Mouse (Mus musculus) embryonic facial prominence, embryonic 13.5 days (tissue): ENCODE results near the gene Dusp18. TPM values are rescaled to one million over a fixed set of nuclear protein-coding genes. Genes with fewer than 3 reads are reported as not detected.

Experiments
- ATAC-seq: fragments of 200-750 bp; cut with Nextera tagmentation; 2 replicates; pipeline ENCODE4 v1.8.0; 2017; ENCODE audit warnings: low read depth; ENCODE audit not compliant: insufficient number of reproducible peaks, insufficient read depth, low FRiP score, low TSS enrichment
- H3K27ac ChIP-seq: fragments of 300-500 bp; sonication (generic); 2 replicates; pipeline ENCODE4 v1.5.1; 2015; ENCODE audit warnings: moderate library complexity, mild to moderate bottlenecking, inconsistent platforms
- H3K27me3 ChIP-seq: fragments of 300-500 bp; sonication (generic); 2 replicates; pipeline ENCODE4 v1.6.1; 2015; ENCODE audit warnings: mild to moderate bottlenecking, inconsistent platforms
- H3K36me3 ChIP-seq: fragments of 300-500 bp; sonication (generic); 2 replicates; pipeline ENCODE4 v1.6.1; 2015; ENCODE audit warnings: mild to moderate bottlenecking, inconsistent platforms
- H3K4me1 ChIP-seq: fragments of 300-500 bp; sonication (generic); 2 replicates; pipeline ENCODE4 v1.6.1; 2015; ENCODE audit warnings: inconsistent platforms
- H3K4me2 ChIP-seq: fragments of 300-500 bp; sonication (generic); 2 replicates; pipeline ENCODE4 v1.6.1; 2015; ENCODE audit warnings: moderate library complexity, mild to moderate bottlenecking, inconsistent platforms
- H3K4me3 ChIP-seq: fragments of 300-500 bp; sonication (generic); 2 replicates; pipeline ENCODE4 v1.5.1; 2015; ENCODE audit warnings: mild to moderate bottlenecking, inconsistent platforms
- H3K9ac ChIP-seq: fragments of 300-500 bp; sonication (generic); 2 replicates; pipeline ENCODE4 v1.6.1; 2015; ENCODE audit warnings: mild to moderate bottlenecking, inconsistent platforms
- H3K9me3 ChIP-seq: fragments of 300-500 bp; sonication (generic); 2 replicates; pipeline ENCODE4 v1.6.1; 2016; ENCODE audit warnings: inconsistent platforms
- WGBS: fragments of 180-500 bp; shearing (Covaris S2); methylation state at CpG from one replicate; pipeline ENCODE4 v1.1.7; 2015; ENCODE audit warnings: mixed read lengths; 5-methylcytosine and 5-hydroxymethylcytosine counted together
- polyA plus RNA-seq: library from polyadenylated mRNA; unstranded; fragments of >200 nt; fragmentation: Nextera tagmentation; extraction: Ambion mirVana; gene quantifications from 2 replicates; pipeline ENCODE4 v1.2.1, GENCODE M21; 2015

Gene Dusp18
- polyA plus RNA-seq, 1 experiment from 2014 or later: 8.7 TPM

DNA sequence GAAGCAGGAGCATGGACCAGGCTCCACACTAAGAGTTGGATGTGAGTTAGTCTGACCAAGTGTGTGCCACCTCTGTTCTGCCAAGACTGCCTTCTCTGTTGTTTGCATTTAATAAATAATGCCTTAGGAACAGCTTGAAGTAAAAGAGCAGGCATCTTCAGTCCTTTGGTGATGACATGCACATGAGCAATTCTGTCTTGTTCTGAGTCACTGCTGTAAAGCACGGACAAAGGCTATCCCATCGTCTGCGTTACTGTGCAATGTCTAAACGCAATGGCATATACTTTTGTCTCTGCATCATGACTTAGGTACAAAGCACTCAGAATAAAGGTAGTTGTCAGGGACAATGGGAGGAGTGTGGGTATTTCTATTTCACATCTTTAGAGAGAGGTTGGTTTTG, 35.3 kb upstream of the Dusp18 start:
- Histone ChIP-seq H3K9me3 (no peaks in the 10 kb centered on the region), H3K4me2 (no peak overlapping the region), H3K9ac (no peak overlapping the region), H3K4me1 (peaks cover 12% of the 10 kb centered on the region), H3K27ac (no peak overlapping the region), H3K4me3 (no peak overlapping the region), H3K36me3 (no peaks in the 10 kb centered on the region), H3K27me3 (peaks cover 26% of the 10 kb centered on the region)
- ATAC-seq: no peak
- WGBS: 95% methylated on average over 4 of the region's 4 CpGs

DNA sequence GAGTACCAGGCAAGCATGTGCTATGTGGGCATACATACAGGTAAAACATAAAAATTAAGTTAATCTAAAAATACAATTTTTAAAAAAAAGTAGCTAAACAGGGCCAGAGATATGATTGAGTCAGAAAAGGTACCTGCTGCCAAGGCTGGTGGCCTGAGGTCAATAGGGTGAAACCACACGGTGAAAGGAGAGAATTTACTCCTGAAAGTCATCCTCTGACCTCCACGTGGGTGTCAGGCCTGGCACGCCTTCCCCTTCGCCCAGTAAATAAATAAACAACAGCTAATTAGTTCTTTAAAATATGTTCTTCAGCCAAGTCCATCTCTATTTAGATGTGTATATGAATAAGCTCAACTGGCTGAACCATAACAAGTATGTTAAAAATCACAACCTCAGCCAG, 34.7 kb upstream of the Dusp18 start:
- Histone ChIP-seq H3K36me3 (no peaks in the 10 kb centered on the region), H3K4me3 (no peak overlapping the region), H3K27ac (no peak overlapping the region), H3K9ac (no peak overlapping the region), H3K4me2 (no peak overlapping the region), H3K27me3 (peaks cover 26% of the 10 kb centered on the region), H3K4me1 (peaks cover 12% of the 10 kb centered on the region), H3K9me3 (no peaks in the 10 kb centered on the region)
- no peak for ATAC-seq
- WGBS: 80% methylated on average over 4 of the region's 4 CpGs

DNA sequence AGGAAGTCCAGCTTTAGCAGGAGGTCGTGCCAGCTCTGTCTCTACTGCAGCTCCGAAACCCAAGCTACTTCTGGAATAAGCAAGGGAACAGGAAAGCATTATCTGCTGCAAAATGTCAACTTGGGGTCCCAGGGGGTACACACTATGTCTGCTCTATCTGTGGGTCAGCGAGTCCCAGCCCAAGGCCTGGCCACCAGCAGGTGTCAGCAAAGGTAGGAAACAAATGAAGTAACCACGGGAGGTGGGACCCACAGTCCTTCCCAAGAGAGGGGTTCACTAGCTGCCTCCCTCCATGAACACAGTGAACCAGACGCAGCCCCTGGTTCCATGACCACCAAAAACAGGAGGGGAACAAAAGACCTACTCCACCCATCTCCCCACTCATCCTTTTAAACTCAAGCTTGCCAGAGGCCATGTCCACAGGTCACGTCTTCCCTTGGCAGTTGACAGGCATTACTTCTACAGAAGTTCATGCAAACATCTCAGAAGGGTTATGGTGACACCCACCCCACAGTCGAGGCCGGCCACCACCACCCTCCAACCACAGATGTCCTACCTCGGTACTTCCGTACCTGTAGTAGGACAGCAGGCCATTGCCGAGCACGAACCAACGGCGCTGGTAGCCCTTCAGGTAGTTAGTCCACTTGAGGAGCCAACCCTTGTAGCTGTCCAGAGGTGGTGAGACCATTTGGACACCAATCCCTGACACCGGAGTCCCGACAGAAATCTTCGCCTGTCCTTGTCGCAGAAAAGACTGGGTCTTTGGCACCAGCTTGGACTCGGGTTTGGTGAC, 32.2 kb upstream of the Dusp18 start:
- peaks cover 12% of the 10 kb centered on the region for H3K4me1 ChIP-seq
- H3K4me3 ChIP-seq: peak overlapping the region; percentile 55
- H3K4me2 ChIP-seq: peak overlapping the region; percentile 82
- no peaks in the 10 kb centered on the region for H3K36me3 ChIP-seq
- peak overlapping the region; percentile 72 for H3K9ac ChIP-seq
- H3K27me3 ChIP-seq: peaks cover 26% of the 10 kb centered on the region
- H3K9me3 ChIP-seq: no peaks in the 10 kb centered on the region
- no peak overlapping the region for H3K27ac ChIP-seq
- 69% methylated on average over 19 of the region's 19 CpGs for WGBS
- no peak for ATAC-seq

DNA sequence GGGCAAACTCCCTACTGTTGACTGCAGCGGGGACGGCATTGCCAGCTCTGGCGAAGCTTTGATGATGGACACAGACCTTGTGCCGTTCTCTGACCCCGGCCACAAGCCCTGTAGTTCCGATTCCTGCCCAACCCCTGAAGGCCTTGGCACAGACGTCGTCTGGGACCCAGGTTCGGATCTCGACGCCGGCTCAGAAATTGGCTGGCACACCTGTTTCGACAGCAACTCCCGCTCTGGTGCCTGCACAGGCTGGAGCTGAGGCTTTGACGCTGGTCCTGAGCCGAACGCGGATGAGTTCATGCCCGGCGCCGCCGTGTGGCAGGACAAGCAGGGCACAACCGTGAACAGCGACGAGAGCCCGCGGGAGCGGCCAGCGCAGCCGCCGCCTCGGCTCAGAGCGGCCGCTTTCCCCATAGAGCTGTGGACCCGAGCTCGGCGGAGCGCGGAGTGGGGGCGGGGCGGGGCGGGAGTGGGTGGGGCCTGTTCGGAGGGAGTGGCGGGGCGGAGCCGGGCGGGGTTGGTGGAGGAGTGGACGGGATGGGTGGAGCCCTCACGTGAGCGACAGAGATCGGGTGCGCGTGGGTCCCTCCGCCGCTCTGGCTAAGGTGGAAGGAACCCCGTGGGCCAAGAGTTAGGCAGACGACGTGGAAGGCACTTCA, 31.5 kb upstream of the Dusp18 start, which contains the start of gene Osbp2:
TSS of gene Osbp2 (minus strand) at position 450 of the 659 bp plus-strand sequence.
- Histone ChIP-seq H3K4me3 (peak within 1 kb of the TSS; percentile 55), H3K9ac (peak within 1 kb of the TSS; percentile 72), H3K9me3 (no peaks in the 10 kb centered on the region), H3K27ac (no peak within 1 kb of the TSS), H3K36me3 (no peaks in the 10 kb centered on the region), H3K27me3 (peaks cover 26% of the 10 kb centered on the region), H3K4me2 (peak within 1 kb of the TSS; percentile 82), H3K4me1 (peaks cover 12% of the 10 kb centered on the region)
- WGBS: 5% methylated on average over 58 of the region's 58 CpGs
- ATAC-seq: peak; percentile 85

DNA sequence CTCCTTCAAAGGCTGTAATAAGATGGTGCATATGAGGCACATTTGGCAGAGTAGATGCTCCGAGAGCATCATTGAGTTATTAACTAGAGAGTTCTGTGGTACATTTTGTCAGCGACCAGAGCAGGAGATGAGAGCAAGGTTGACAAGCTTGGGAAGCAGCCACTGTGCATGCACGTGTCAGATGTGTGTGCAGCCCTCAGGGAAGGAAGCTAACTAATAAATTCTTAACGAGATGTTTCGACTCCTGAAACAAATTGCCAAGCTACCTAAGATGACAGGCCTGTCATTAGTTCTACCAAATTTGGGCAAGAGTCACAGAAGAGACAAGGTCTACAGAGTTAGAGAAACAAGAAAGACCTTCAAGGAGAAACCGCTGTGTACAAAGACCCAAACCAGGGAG, 30.7 kb upstream of the Dusp18 start:
- no peaks in the 10 kb centered on the region for H3K36me3 ChIP-seq
- no peaks in the 10 kb centered on the region for H3K9me3 ChIP-seq
- H3K27ac ChIP-seq: no peak overlapping the region
- ATAC-seq: no peak
- WGBS: 24% methylated on average over 6 of the region's 6 CpGs
- H3K27me3 ChIP-seq: peaks cover 26% of the 10 kb centered on the region
- H3K4me2 ChIP-seq: peak overlapping the region; percentile 82
- H3K4me3 ChIP-seq: peak overlapping the region; percentile 55
- H3K9ac ChIP-seq: peak overlapping the region; percentile 72
- H3K4me1 ChIP-seq: peaks cover 12% of the 10 kb centered on the region

DNA sequence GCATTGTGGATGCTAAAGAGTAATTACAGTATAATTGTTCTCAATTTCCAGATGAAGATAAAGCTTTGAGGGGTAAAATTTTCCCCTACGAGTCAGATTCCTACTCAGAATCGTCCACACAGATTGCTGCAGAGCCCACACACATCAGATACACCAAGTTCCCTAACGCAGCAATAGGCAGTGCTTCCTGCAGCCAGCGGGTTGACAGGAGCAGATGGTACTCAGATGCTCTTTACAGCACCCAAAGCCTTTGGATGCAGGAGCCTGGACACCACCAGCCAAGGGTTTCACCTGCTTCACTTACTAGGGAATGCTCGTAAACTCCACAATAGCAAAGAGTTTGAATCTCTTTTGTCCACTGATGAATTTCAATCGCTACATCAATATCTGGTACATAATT, 18.6 kb upstream of the Dusp18 start:
- ATAC-seq: no peak
- Histone ChIP-seq H3K4me1 (no peaks in the 10 kb centered on the region), H3K9me3 (no peaks in the 10 kb centered on the region), H3K4me2 (no peak overlapping the region), H3K27me3 (no peaks in the 10 kb centered on the region), H3K27ac (no peak overlapping the region), H3K36me3 (no peaks in the 10 kb centered on the region), H3K4me3 (no peak overlapping the region), H3K9ac (no peak overlapping the region)
- WGBS: 71% methylated on average over 6 of the region's 6 CpGs

DNA sequence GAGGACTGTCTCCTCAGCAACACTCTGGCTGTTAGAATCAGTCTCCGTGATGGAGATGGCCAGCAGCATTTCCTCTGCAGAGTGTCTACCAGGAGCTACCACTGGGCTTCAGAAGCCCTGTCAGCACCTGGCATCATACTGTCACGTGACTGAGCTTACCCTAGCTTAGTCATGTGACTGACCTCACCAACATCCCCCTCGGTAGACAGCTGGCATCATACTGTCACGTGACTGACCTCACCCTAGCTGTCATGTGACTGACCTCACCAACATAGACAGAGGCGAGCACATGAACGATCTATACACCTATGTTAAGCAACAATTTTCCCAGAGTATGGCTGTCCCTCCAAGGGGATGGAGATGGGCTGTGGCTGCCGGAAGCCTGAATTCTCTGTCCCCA, 16.4 kb upstream of the Dusp18 start:
- Histone ChIP-seq H3K9ac (no peak overlapping the region), H3K27ac (no peak overlapping the region), H3K4me1 (no peaks in the 10 kb centered on the region), H3K27me3 (no peaks in the 10 kb centered on the region), H3K9me3 (no peaks in the 10 kb centered on the region), H3K4me3 (no peak overlapping the region), H3K4me2 (no peak overlapping the region), H3K36me3 (no peaks in the 10 kb centered on the region)
- WGBS: 79% methylated on average over 7 of the region's 7 CpGs
- no peak for ATAC-seq

DNA sequence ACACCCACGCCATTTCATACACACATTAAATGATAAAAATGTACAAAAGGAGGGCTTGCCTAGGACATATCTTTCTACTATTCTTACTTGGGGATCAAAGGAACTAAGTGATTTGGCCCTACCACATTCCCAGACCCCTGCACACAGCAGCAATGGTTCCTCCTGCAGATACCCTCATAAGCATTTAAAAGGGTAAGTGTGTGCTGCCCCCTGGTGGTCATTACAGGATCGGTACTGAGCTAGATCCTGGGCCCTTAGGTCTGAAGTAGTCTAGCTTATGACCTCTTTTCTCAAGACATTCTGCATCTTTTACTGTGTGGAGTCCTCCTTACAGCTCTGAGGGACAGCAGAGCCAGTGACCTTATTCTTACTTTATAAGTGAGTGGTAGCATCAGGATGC, 15.2 kb upstream of the Dusp18 start:
- H3K9me3 ChIP-seq: no peaks in the 10 kb centered on the region
- 34% methylated on average over 2 of the region's 2 CpGs for WGBS
- no peak overlapping the region for H3K4me2 ChIP-seq
- no peak overlapping the region for H3K4me3 ChIP-seq
- no peak overlapping the region for H3K9ac ChIP-seq
- H3K27me3 ChIP-seq: no peaks in the 10 kb centered on the region
- ATAC-seq: no peak
- H3K36me3 ChIP-seq: no peaks in the 10 kb centered on the region
- H3K27ac ChIP-seq: no peak overlapping the region
- H3K4me1 ChIP-seq: no peaks in the 10 kb centered on the region

DNA sequence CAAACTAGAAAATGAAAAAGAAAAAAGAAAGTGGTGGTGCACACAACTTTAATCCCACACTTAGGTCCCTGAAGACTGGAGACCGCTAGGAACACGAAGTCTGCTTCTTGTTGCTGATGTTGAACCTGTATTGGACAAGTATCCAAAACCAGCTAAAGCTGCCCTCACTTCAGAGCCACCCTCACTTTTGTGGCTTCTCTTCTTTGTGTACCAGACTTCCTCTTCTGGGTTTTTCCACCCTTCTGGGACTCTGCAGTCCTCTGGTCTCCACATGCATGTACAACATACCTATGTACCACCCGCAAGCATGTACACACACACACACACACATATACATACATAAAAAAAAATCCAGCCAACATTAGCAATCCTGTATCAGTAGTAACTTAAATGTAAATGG, 11.3 kb upstream of the Dusp18 start:
- no peak overlapping the region for H3K4me3 ChIP-seq
- H3K27ac ChIP-seq: no peak overlapping the region
- 88% methylated on average over 3 of the region's 3 CpGs for WGBS
- H3K4me2 ChIP-seq: no peak overlapping the region
- no peaks in the 10 kb centered on the region for H3K4me1 ChIP-seq
- ATAC-seq: no peak
- H3K27me3 ChIP-seq: no peaks in the 10 kb centered on the region
- no peaks in the 10 kb centered on the region for H3K9me3 ChIP-seq
- no peaks in the 10 kb centered on the region for H3K36me3 ChIP-seq
- H3K9ac ChIP-seq: no peak overlapping the region

DNA sequence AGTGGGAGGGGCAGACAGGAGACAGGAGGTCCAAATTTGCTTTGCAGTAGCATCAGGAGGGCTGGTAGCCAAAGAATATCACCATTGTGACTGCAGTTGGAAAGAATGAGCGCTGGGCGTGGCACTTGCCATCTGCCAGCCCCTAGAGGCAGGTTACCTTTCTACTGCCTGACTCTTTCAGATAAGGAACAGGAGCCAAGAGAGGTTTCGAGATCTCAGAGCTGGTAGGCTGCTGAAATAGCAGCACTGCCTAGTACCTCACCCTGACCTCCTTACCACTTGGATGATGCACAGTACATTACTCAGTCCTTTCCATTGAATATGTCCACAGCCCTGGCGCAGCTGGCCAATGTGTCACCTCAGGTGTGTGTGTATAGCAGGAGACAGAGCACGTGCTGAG, 7.7 kb upstream of the Dusp18 start:
- WGBS: 75% methylated on average over 5 of the region's 5 CpGs
- no peaks in the 10 kb centered on the region for H3K9me3 ChIP-seq
- no peak overlapping the region for H3K9ac ChIP-seq
- no peaks in the 10 kb centered on the region for H3K27me3 ChIP-seq
- no peak overlapping the region for H3K4me3 ChIP-seq
- no peak overlapping the region for H3K4me2 ChIP-seq
- H3K4me1 ChIP-seq: no peaks in the 10 kb centered on the region
- no peak overlapping the region for H3K27ac ChIP-seq
- no peak for ATAC-seq
- no peaks in the 10 kb centered on the region for H3K36me3 ChIP-seq

DNA sequence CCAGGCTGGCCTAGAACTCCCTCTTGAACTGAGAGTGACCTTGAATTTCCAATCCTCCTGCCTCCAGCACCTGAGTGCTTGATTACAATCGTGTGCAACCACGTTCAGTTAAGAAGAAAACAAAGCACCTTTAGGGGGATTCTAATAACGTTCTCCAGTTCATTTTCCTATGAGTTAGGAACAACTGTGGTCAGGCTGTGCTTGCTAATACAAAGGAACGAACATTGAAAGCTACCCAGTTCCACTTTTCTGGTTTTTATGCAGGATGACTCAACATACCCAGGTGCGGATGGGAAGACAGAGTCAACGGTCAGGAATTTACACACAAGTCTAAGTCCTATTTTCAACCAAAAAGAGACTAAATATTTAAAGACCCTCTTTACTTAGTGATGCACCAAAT, 1.1 kb upstream of the Dusp18 start:
- H3K4me2 ChIP-seq: peak overlapping the region; percentile 85

DNA sequence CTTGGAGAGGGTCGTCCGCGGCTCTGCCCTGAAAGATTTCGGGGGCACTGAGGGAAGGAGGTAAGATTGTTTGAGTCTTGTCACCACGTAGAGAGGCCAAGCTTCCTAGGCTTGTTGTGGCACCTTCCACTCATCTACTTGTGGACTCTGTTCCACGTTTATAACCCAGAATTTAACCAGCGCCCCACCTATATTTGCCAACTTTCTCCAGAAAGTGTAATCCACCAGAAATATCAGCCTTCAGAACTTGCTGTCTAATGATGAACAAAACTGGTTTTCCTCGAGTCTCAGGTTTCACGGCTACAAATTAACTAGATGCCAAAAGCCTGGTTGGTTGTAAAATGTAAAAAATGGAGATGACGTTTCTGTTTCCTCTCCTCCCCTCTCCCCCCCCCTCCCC, 418 bp downstream of the Dusp18 start:
- no peak for ATAC-seq
- Histone ChIP-seq H3K4me3 (peak overlapping the region; percentile 55), H3K9me3 (no peaks in the 10 kb centered on the region), H3K27me3 (no peaks in the 10 kb centered on the region), H3K36me3 (peaks cover 17% of the 10 kb centered on the region), H3K4me2 (peak overlapping the region; percentile 85), H3K4me1 (peaks cover 4% of the 10 kb centered on the region; the same call in 1 of the 2 replicates), H3K27ac (peak overlapping the region; percentile 79), H3K9ac (peak overlapping the region; percentile 71)
- WGBS: 4% methylated on average over 10 of the region's 10 CpGs

More for the DNA sequence above, 1.1 kb upstream of the Dusp18 start:
- no peak overlapping the region for H3K4me3 ChIP-seq
- H3K27ac ChIP-seq: no peak overlapping the region
- 78% methylated on average over 6 of the region's 6 CpGs for WGBS
- no peak for ATAC-seq
- H3K4me1 ChIP-seq: peaks cover 4% of the 10 kb centered on the region; the same call in 1 of the 2 replicates
- H3K9me3 ChIP-seq: no peaks in the 10 kb centered on the region
- H3K36me3 ChIP-seq: peaks cover 17% of the 10 kb centered on the region
- no peaks in the 10 kb centered on the region for H3K27me3 ChIP-seq
- no peak overlapping the region for H3K9ac ChIP-seq
